19 mouse cellular contexts compared by ENCODE assay signal in the genomic region with DNA sequence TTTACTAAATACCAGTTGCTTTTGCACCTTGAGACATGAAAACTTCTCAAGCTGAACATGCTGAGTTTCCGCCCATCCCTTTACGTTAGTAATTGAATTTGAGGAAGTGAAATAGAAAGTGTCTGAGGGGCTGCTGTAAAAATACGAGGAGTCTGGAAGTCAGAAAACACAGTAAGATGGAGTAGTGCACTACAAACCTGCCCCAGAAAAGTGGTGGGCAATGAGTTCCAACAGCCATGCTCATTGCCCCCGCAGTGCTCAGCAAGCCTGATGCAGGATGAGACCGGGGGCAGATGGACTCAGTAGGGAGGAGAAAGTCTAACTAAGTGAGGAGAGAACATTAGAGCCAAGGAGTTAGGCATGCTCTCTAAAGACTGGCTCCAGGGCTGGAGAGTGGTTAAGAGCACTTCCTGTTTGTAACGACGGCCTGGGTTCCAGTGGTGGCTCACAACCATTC. TPM values are rescaled to one million over a fixed set of nuclear protein-coding genes. Genes with fewer than 3 reads are reported as not detected.
DNase-seq lines count a peak whose midpoint lies in the region; ATAC-seq and TF ChIP-seq lines count a peak whose summit lies in the region.
"Had no signal": no experiment of that assay in that cellular context is flagged by ENCODE, and none has a peak within 500 bp of the region (broad histone marks: within the 10 kb centered on the region; RNA-seq: fewer than 3 reads in every experiment).

No protein-coding gene starts in this region.

- 82% methylated on average over 7 of the region's 7 CpGs for WGBS in lung, postnatal 0 days
- WGBS in lung, adult 2 months, result 73% methylated on average over 7 of the region's 7 CpGs

- H3K27me3 ChIP-seq in lung, postnatal 0 days (replicated peaks; ENCODE audit: insufficient read depth, low read length), result no peaks in the 10 kb centered on the region
- H3K27me3 ChIP-seq in MEL (ENCODE audit: control insufficient read depth in 1 of 2, insufficient read depth in 2 of 2, low read length in 2 of 2), result no peaks in the 10 kb centered on the region
- H3K27me3 ChIP-seq: liver, embryonic 13.5 days had no signal

- TF ChIP-seq CTCF in lung, postnatal 0 days (IDR thresholded peaks at IDR 0.05), result no peak
- no peak for TF ChIP-seq CTCF in lung, adult 2 months (IDR thresholded peaks at IDR 0.05; ENCODE audit: insufficient read depth, low read length)
- no peak for TF ChIP-seq CTCF in MEL (IDR thresholded peaks at IDR 0.05 in 2 of 3, conservative IDR thresholded peaks at IDR 0.05 in 1 of 3; ENCODE audit: control insufficient read depth in 1 of 3, insufficient read depth in 1 of 3, low read depth in 2 of 3, low read length in 3 of 3, poor library complexity in 1 of 3, severe bottlenecking in 1 of 3)

- no peak overlapping the region for H3K9ac ChIP-seq in lung, postnatal 0 days (replicated peaks; ENCODE audit: low read depth)
- peak overlapping the region; percentile 37; the same call in 1 of the 2 replicates for H3K9ac ChIP-seq in MEL (ENCODE audit: control insufficient read depth, low read depth, low read length, poor library complexity, severe bottlenecking)
- H3K9ac ChIP-seq: liver, embryonic 13.5 days had no signal

- DNase-seq in lung, postnatal 0 days (ENCODE audit: low spot score), result peak; percentile 20
- DNase-seq in lung, adult 2 months, result no peak
- DNase-seq in MEL (ENCODE audit: low read depth, low spot score), result peak; percentile 65
- no peak for DNase-seq in right cerebral cortex, postnatal 10 days (ENCODE audit: low spot score in 2 of 2)
- no peak for DNase-seq in urinary bladder, postnatal 25 days (ENCODE audit: low spot score)
- no peak for DNase-seq in gastrocnemius, adult 18-20 months (ENCODE audit: low spot score)
- DNase-seq: cerebellum, postnatal 10 days; liver, embryonic 13.5 days had no signal

- no peak for TF ChIP-seq EP300 in lung, postnatal 0 days (IDR thresholded peaks at IDR 0.05)
- TF ChIP-seq EP300 in MEL (IDR thresholded peaks at IDR 0.05; ENCODE audit: low read depth in 1 of 2, low read length in 2 of 2), result no peak

- H3K36me3 ChIP-seq in lung, postnatal 0 days (ENCODE audit: insufficient read depth, low read length), result no peaks in the 10 kb centered on the region
- peaks cover 0 to 37% of the 10 kb centered on the region in 2 experiments; a peak in 2 of 4 replicates for H3K36me3 ChIP-seq in MEL (ENCODE audit: control insufficient read depth in 1 of 2, insufficient read depth in 2 of 2, low read length in 2 of 2)
- H3K36me3 ChIP-seq: liver, embryonic 13.5 days; midbrain, embryonic 10.5 days had no signal

- H3K4me3 ChIP-seq in lung, postnatal 0 days (ENCODE audit: low read depth, low read length), result no peak overlapping the region
- no peak overlapping the region for H3K4me3 ChIP-seq in lung, adult 2 months (replicated peaks; ENCODE audit: extremely low read depth, low read depth, low read length)
- no peak overlapping the region for H3K4me3 ChIP-seq in MEL (ENCODE audit: control insufficient read depth in 1 of 2, insufficient read depth in 1 of 2, low read depth in 2 of 2, low read length in 2 of 2)
- H3K4me3 ChIP-seq: layer of hippocampus, adult 2 months; liver, embryonic 13.5 days; midbrain, embryonic 10.5 days had no signal

- no peak overlapping the region for H3K4me2 ChIP-seq in lung, postnatal 0 days (replicated peaks; ENCODE audit: low read depth, low read length)
- H3K4me2 ChIP-seq: liver, embryonic 13.5 days had no signal

- no peak for ATAC-seq in lung, postnatal 0 days
- ATAC-seq in hematopoietic stem cell, adult 5-6 weeks (replicated peaks in 1 of 2; ENCODE audit: insufficient read depth in 1 of 2, low FRiP score in 2 of 2, low TSS enrichment in 1 of 2, low read depth in 1 of 2, poor library complexity in 2 of 2, severe bottlenecking in 2 of 2), result peak; percentile 84 to 93
- ATAC-seq in monocyte, adult 5-6 weeks (replicated peaks; ENCODE audit: insufficient number of reproducible peaks, low FRiP score, low TSS enrichment, poor library complexity, severe bottlenecking), result peak; percentile 88
- ATAC-seq: inflammation-experienced regulatory T-cells, adult 6 months had no signal

- no peaks in the 10 kb centered on the region for H3K9me3 ChIP-seq in lung, postnatal 0 days (ENCODE audit: low read length)
- no peaks in the 10 kb centered on the region for H3K9me3 ChIP-seq in MEL (replicated peaks; ENCODE audit: insufficient read depth, low read length)
- H3K9me3 ChIP-seq: liver, embryonic 13.5 days; midbrain, embryonic 10.5 days had no signal

- no peak for TF ChIP-seq RAD21 in MEL (IDR thresholded peaks at IDR 0.05; ENCODE audit: low read depth, low read length)

- no peak overlapping the region for H3K27ac ChIP-seq in lung, postnatal 0 days (ENCODE audit: low read length)
- H3K27ac ChIP-seq in MEL (ENCODE audit: control insufficient read depth, low read depth, low read length), result peak overlapping the region; percentile 58
- H3K27ac ChIP-seq: layer of hippocampus, adult 2 months; liver, embryonic 13.5 days; midbrain, embryonic 10.5 days had no signal

- H3K4me1 ChIP-seq in lung, postnatal 0 days (ENCODE audit: insufficient read depth, low read depth, low read length), result no peaks in the 10 kb centered on the region
- no peaks in the 10 kb centered on the region for H3K4me1 ChIP-seq in lung, adult 2 months (ENCODE audit: control insufficient read depth, insufficient read depth, low read length)
- peaks cover 21 to 29% of the 10 kb centered on the region in 2 experiments for H3K4me1 ChIP-seq in MEL (ENCODE audit: control insufficient read depth in 1 of 2, insufficient read depth in 2 of 2, low read length in 2 of 2)
- H3K4me1 ChIP-seq: midbrain, embryonic 10.5 days had no signal

- H3K79me2 ChIP-seq in MEL (ENCODE audit: control insufficient read depth, insufficient read depth, low read length, poor library complexity), result no peaks in the 10 kb centered on the region

- TF ChIP-seq POLR2A in lung, adult 2 months (IDR thresholded peaks at IDR 0.05; ENCODE audit: borderline replicate concordance, extremely low read depth, low read depth, low read length), result no peak
- TF ChIP-seq POLR2A in MEL (IDR thresholded peaks at IDR 0.05; ENCODE audit: control insufficient read depth in 1 of 2, insufficient read depth in 1 of 2, low read depth in 1 of 2, low read length in 2 of 2, poor library complexity in 1 of 2), result no peak

TF ChIP-seq in MEL, 35 proteins besides CTCF, POLR2A, EP300 and RAD21:
- no peak for TF ChIP-seq BHLHE40 (IDR thresholded peaks at IDR 0.05; ENCODE audit: borderline replicate concordance, low read depth, low read length)
- TF ChIP-seq ETS1 (IDR thresholded peaks at IDR 0.05; ENCODE audit: low read depth, low read length), result no peak
- no peak for TF ChIP-seq CHD1 (IDR thresholded peaks at IDR 0.05; ENCODE audit: low read depth, low read length)
- TF ChIP-seq ZNF384 (IDR thresholded peaks at IDR 0.05; ENCODE audit: low read depth, low read length), result no peak
- no peak for TF ChIP-seq JUND (IDR thresholded peaks at IDR 0.05; ENCODE audit: low read depth, low read length)
- no peak for TF ChIP-seq MAX (IDR thresholded peaks at IDR 0.05; ENCODE audit: low read length)
- TF ChIP-seq SIN3A (IDR thresholded peaks at IDR 0.05; ENCODE audit: low read length), result no peak
- TF ChIP-seq RCOR1 (IDR thresholded peaks at IDR 0.05; ENCODE audit: low read depth, low read length), result no peak
- no peak for TF ChIP-seq ZC3H11A (IDR thresholded peaks at IDR 0.05; ENCODE audit: low read depth, low read length)
- TF ChIP-seq CHD2 (IDR thresholded peaks at IDR 0.05; ENCODE audit: low read length), result no peak
- TF ChIP-seq MEF2A (IDR thresholded peaks at IDR 0.05; ENCODE audit: extremely low read depth, insufficient replicate concordance, low read depth, low read length, poor library complexity, severe bottlenecking), result no peak
- no peak for TF ChIP-seq MAFK (IDR thresholded peaks at IDR 0.05; ENCODE audit: borderline replicate concordance, low read depth, low read length)
- TF ChIP-seq NELFE (IDR thresholded peaks at IDR 0.05; ENCODE audit: low read depth, low read length), result no peak
- no peak for TF ChIP-seq TAL1 (IDR thresholded peaks at IDR 0.05; ENCODE audit: low read length)
- no peak for TF ChIP-seq UBTF (IDR thresholded peaks at IDR 0.05; ENCODE audit: borderline replicate concordance, insufficient read depth, low read depth, low read length)
- TF ChIP-seq MXI1 (IDR thresholded peaks at IDR 0.05; ENCODE audit: low read depth, low read length), result no peak
- TF ChIP-seq MAZ (IDR thresholded peaks at IDR 0.05; ENCODE audit: low read depth, low read length), result no peak

RNA-seq across cellular contexts. Expression of gene Baz1a, which starts 5.3 kb away (rescaled TPM):
- polyA plus RNA-seq in lung, postnatal 0 days (2015; fragmentation: Nextera tagmentation; extraction: Ambion mirVana), result 17.5 and 20.7 TPM in 2 replicates
- polyA plus RNA-seq in lung, adult 2 months (2012; rRNA removed), result 2.7 and 5.5 TPM in 2 replicates
- 44.6 and 46.0 TPM in 2 replicates for total RNA-seq in MEL (2012; rRNA removed)
- 100 to 1,000 TPM in 1 of 2 experiments, 10 to 100 TPM in 1; 39.8 to 203 TPM for polyA plus RNA-seq in MEL (2012; ENCODE audit: insufficient read depth in 1 of 2, insufficient read length in 2 of 2, low read depth in 1 of 2, low replicate concordance in 2 of 2, missing spikeins in 1 of 2)
- total RNA-seq in hematopoietic stem cell, adult 5-6 weeks (2017), result 66.6 and 74.0 TPM in 2 replicates
- total RNA-seq in monocyte, adult 5-6 weeks (2017), result 114 to 140 TPM (median 131 TPM) in 3 replicates
- total RNA-seq in gastrocnemius, adult 18-20 months (2021), result 1 to 10 TPM; 3.1 to 4.2 TPM

RNA-seq across cellular contexts. Expression of gene Gm20403, which starts 33.1 kb away (rescaled TPM):
- not detected in 2 replicates for polyA plus RNA-seq in lung, postnatal 0 days (2015; fragmentation: Nextera tagmentation; extraction: Ambion mirVana)
- not detected in 2 replicates for polyA plus RNA-seq in lung, adult 2 months (2012; rRNA removed)
- total RNA-seq in MEL (2012; rRNA removed), result not detected in 2 replicates
- not detected for polyA plus RNA-seq in MEL (2012; ENCODE audit: insufficient read depth in 1 of 2, insufficient read length in 2 of 2, low read depth in 1 of 2, low replicate concordance in 2 of 2, missing spikeins in 1 of 2)
- total RNA-seq in hematopoietic stem cell, adult 5-6 weeks (2017), result not detected in 2 replicates
- not detected in 3 replicates for total RNA-seq in monocyte, adult 5-6 weeks (2017)
- not detected for total RNA-seq in gastrocnemius, adult 18-20 months (2021)
- total RNA-seq: adrenal gland, adult 18-20 months; gastrocnemius, postnatal 4 days; heart, postnatal 36 days; layer of hippocampus, adult 2 months; left cerebral cortex, postnatal 14 days had no signal
- polyA plus RNA-seq: embryonic facial prominence, embryonic 11.5 days; inflammation-experienced regulatory T-cells, adult 6 months; kidney, embryonic 14.5 days; liver, embryonic 13.5 days; midbrain, embryonic 10.5 days had no signal

Comparison
In these comparisons a context has a peak if more than half of its experiments do, and no peak if none do; other contexts are left out.
1. DNase-seq: peak in lung, postnatal 0 days (single experiment) and MEL (single experiment); none in lung, adult 2 months (single experiment), right cerebral cortex, postnatal 10 days (0 of 2), urinary bladder, postnatal 25 days (single experiment) and gastrocnemius, adult 18-20 months (single experiment).